Mouse (Mus musculus) layer of hippocampus, adult 2 months (tissue): ENCODE results near the gene Olfr591. TPM values are rescaled to one million over a fixed set of nuclear protein-coding genes. Genes with fewer than 3 reads are reported as not detected.
"Not testable (repeated sequence)": the region's sequence is repeated elsewhere in the genome, so short reads cannot be mapped to it uniquely, and the experiment has no call there.

Experiments
- DNase-seq, 2 experiments: peaks; one replicate each; pipeline ENCODE4 v3.0.0; 2022; ENCODE audit warnings: low spot score in 2 of 2
- H3K27ac ChIP-seq: fragments of 200-600 bp; 2 replicates; pipeline ENCODE4 v1.8.1; 2022
- H3K4me3 ChIP-seq: fragments of 200-600 bp; 2 replicates; pipeline ENCODE4 v1.8.1; 2022; ENCODE audit warnings: mild to moderate bottlenecking
- CTCF ChIP-seq: fragments of 200-600 bp; conservative IDR thresholded peaks from 2 replicates; pipeline ENCODE4 v1.8.1; 2022; ENCODE audit warnings: antibody characterized with exemption, mild to moderate bottlenecking, moderate library complexity
- long read RNA-seq, 2 experiments: library from polyadenylated mRNA; stranded (forward); transcript quantifications; one replicate each; pipeline ENCODE4 v2.0.0; 2021; ENCODE audit warnings: borderline mapping rate in 2 of 2
- total RNA-seq, 2 experiments: library from RNA; stranded (reverse); gene quantifications; 2 replicates each; pipeline ENCODE4 v1.2.3; 2021

The Olfr591 gene
- not detected for total RNA-seq
- long read RNA-seq, experiment 1 = 0 reads
- long read RNA-seq, experiment 2 = 0 reads

- TF ChIP-seq CTCF = no peak
- no peak within 1 kb of the TSS for H3K27ac ChIP-seq
- H3K4me3 ChIP-seq = no peak within 1 kb of the TSS
- no peak for DNase-seq
Observed at GRCm38 (mm10) chr7:103178240-103178639, at the start of gene Olfr591. Gene Olfr591 (minus strand): TSS chr7:103178340.

- no peak within 1 kb of the TSS for H3K27ac ChIP-seq
- DNase-seq = no peak
- no peak within 1 kb of the TSS for H3K4me3 ChIP-seq
- no peak for TF ChIP-seq CTCF
Observed at GRCm38 (mm10) chr7:103216696-103217095, 38.6 kb upstream of the Olfr591 start, which contains the start of gene Olfr594. Gene Olfr594 (plus strand): TSS chr7:103216996.

- not testable (repeated sequence) for DNase-seq, H3K27ac ChIP-seq
Observed at GRCm38 (mm10) chr7:103212050-103212449, 33.9 kb upstream of the Olfr591 start.

GRCm38 (mm10) chr7:103211562-103211961 is 33.4 kb upstream of the Olfr591 start, which contains the start of gene Olfr593:
Gene Olfr593 (plus strand): TSS chr7:103211862.
- no peak for TF ChIP-seq CTCF
- no peak within 1 kb of the TSS for H3K27ac ChIP-seq
- no peak within 1 kb of the TSS for H3K4me3 ChIP-seq
- DNase-seq = no peak

More at GRCm38 (mm10) chr7:103212050-103212449, 33.9 kb upstream of the Olfr591 start:
- H3K4me3 ChIP-seq = not testable (repeated sequence)

- DNase-seq, H3K4me3 ChIP-seq: not testable (repeated sequence)
Observed at GRCm38 (mm10) chr7:103184503-103184902, 6.4 kb upstream of the Olfr591 start, which contains the start of gene Olfr592. Gene Olfr592 (plus strand): TSS chr7:103184803.

GRCm38 (mm10) chr7:103169697-103170096 is 8.4 kb downstream of the Olfr591 start:
- no peak overlapping the region for H3K27ac ChIP-seq
- no peak for TF ChIP-seq CTCF
- DNase-seq = no peak
- no peak overlapping the region for H3K4me3 ChIP-seq

More at GRCm38 (mm10) chr7:103184503-103184902, 6.4 kb upstream of the Olfr591 start, which contains the start of gene Olfr592:
- H3K27ac ChIP-seq = not testable (repeated sequence)

- no peak for DNase-seq
- H3K4me3 ChIP-seq = no peak within 1 kb of the TSS
- H3K27ac ChIP-seq = no peak within 1 kb of the TSS
- TF ChIP-seq CTCF = no peak
Observed at GRCm38 (mm10) chr7:103156256-103156655, 21.9 kb downstream of the Olfr591 start, which contains the start of gene Olfr589. Gene Olfr589 (minus strand): TSS chr7:103156356.

GRCm38 (mm10) chr7:103140579-103140978 is 37.6 kb downstream of the Olfr591 start, which contains the start of gene Olfr588-ps1:
Gene Olfr588-ps1 (plus strand): TSS chr7:103140879.
- H3K4me3 ChIP-seq = no peak within 1 kb of the TSS
- no peak within 1 kb of the TSS for H3K27ac ChIP-seq
- DNase-seq = no peak
- TF ChIP-seq CTCF = no peak

GRCm38 (mm10) chr7:103125538-103125937 is 52.6 kb downstream of the Olfr591 start, which contains the start of gene Olfr586:
Gene Olfr586 (minus strand): TSS chr7:103125638.
- Histone ChIP-seq H3K27ac (no peak within 1 kb of the TSS), H3K4me3 (no peak within 1 kb of the TSS)
- no peak for DNase-seq
- no peak for TF ChIP-seq CTCF

GRCm38 (mm10) chr7:103119406-103119805 is 58.7 kb downstream of the Olfr591 start:
- no peak for DNase-seq
- H3K4me3 ChIP-seq = no peak overlapping the region
- no peak overlapping the region for H3K27ac ChIP-seq
- peak; percentile 11; the same call in 1 of the 2 replicates for TF ChIP-seq CTCF

Other genes starting within 250 kb of the Olfr591 start
- not detected for gene Olfr573-ps1, start 235.8 kb downstream of the Olfr591 start, total RNA-seq
- gene Olfr574, start 229.9 kb downstream of the Olfr591 start, total RNA-seq = not detected
- gene Olfr575, start 219.6 kb downstream of the Olfr591 start, total RNA-seq = not detected
- not detected for gene Olfr576, start 215.7 kb downstream of the Olfr591 start, total RNA-seq
- gene Olfr577, start 202.4 kb downstream of the Olfr591 start, total RNA-seq = not detected
- gene Olfr578, start 189.0 kb downstream of the Olfr591 start, total RNA-seq = not detected
- not detected for gene Olfr582, start 140.3 kb downstream of the Olfr591 start, total RNA-seq
- gene Olfr583, start 127.0 kb downstream of the Olfr591 start, total RNA-seq = not detected
- gene Olfr584, start 96.5 kb downstream of the Olfr591 start, total RNA-seq = not detected
- not detected for gene Olfr585, start 80.6 kb downstream of the Olfr591 start, total RNA-seq
- not detected for gene Olfr586, start 52.7 kb downstream of the Olfr591 start, total RNA-seq
- not detected for gene Olfr588-ps1, start 37.5 kb downstream of the Olfr591 start, total RNA-seq
- not detected for gene Olfr589, start 22.0 kb downstream of the Olfr591 start, total RNA-seq
- not detected for gene Olfr592, start 6.5 kb upstream of the Olfr591 start, total RNA-seq
- gene Olfr593, start 33.5 kb upstream of the Olfr591 start, total RNA-seq = not detected
- gene Olfr594, start 38.7 kb upstream of the Olfr591 start, total RNA-seq = not detected
- gene Usp17ld, start 74.2 kb upstream of the Olfr591 start, total RNA-seq = not detected
- not detected for gene Olfr596, start 127.3 kb upstream of the Olfr591 start, total RNA-seq
- not detected for gene Olfr597, start 138.0 kb upstream of the Olfr591 start, total RNA-seq
- gene Olfr598, start 145.2 kb upstream of the Olfr591 start, total RNA-seq = not detected
- not detected for gene Olfr599, start 157.6 kb upstream of the Olfr591 start, total RNA-seq
- gene Olfr600, start 171.3 kb upstream of the Olfr591 start, total RNA-seq = not detected
- not detected for gene Olfr601, start 184.3 kb upstream of the Olfr591 start, total RNA-seq
- gene Olfr603, start 207.8 kb upstream of the Olfr591 start, total RNA-seq = not detected
- not detected for gene Usp17lc, start 236.7 kb upstream of the Olfr591 start, total RNA-seq